Mouse (Mus musculus) 3T3-L1 (cell line): ENCODE measurements around the gene S100a11.
A peak's percentile ranks its signal among the peaks of the same experiment; 100 is the strongest.
"Not testable (repeated sequence)": the region's sequence is repeated elsewhere in the genome, so short reads cannot be mapped to it uniquely, and the experiment has no call there.

ENCODE experiments used
- DNase-seq: peaks from one replicate; pipeline ENCODE4 v3.0.0-alpha.2; 2015; ENCODE audit warnings: low read depth, low spot score

Gene S100a11

DNA sequence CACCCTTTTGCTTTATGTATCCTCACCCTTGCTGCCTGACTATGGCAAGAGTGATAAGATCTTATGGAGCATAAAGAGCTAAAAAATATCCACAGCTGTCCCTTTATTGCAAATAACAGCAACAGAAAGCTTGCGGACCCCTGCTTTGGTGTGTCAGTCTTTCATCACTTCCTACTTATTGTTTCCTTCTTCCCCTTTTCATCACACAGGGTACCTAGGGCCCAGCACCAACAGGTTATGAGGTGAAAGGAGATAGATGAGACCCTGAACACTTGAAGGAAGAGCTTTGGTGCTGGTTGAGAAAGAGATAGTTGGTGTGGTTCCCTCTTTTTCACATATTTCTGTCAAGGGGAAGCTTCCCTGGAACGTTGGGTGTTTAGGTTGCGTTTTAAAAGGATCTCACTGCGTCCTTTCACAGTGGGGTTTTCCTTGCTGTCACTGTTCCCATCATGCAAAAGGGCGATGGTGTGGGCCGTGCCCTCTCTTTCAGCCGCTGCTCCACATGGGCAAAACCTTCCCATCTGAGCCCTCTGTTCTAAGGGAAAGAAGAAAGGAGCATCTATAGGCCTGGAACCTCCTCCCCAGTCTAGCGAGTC lies 1.3 kb downstream of the S100a11 start:
- peak; percentile 52 for DNase-seq

DNA sequence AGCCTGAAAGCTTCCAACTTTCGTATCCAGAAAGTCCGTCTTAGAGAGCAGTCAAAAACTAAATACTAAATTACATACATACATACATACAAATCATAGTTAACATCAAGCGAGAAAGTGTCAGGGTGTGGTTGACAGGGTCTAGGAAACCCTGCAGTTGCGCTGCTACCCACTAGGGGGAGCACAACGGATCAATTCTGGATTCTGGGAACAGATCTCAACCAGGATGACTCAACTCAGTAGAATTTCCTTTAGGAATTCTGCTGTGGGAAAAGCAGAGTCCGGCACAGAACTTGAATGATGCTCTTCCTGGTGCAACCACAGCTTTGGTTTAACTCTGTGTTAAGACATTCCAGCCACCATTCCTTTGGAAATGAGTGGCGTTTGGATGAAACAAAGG lies 2.3 kb downstream of the S100a11 start:
- DNase-seq = peak; percentile 97

DNA sequence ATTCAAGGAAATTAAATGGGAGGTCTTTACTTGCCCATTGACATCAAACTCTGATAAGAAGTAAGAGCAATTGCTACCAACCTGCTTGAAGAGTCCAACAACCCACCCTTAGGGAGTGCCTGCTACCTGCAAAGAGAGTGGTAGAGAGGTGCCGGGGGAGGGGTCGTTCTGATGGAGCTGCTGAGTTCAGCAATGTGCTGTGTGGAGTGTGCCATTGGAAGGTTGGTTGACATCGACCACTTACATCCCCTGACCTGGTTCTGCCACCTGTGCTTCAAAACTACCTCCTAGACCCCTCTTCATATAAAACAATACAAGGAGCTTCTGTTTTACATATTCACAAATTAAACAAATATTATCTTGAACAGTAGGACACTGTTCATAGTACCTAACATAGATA lies 7.0 kb downstream of the S100a11 start:
- no peak for DNase-seq

DNA sequence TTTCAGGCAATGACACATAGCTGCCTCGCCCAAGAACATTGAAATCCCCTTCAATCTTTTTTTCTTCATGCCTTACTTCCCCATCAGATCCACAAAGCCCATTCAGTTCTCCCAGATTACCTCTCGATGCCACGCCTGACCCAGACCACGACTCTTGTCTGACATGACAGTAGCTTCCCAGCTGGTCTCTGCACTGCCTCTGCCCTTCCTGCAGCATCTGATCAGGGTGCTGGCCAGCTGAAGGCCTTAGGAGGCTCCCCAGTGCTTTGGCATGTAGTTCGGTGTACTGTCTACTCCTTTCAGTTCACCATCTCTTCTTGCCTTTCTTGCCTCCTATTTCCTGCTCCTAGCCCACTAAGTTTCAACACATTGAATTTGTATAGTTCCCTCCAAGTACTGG lies 8.5 kb downstream of the S100a11 start:
- no peak for DNase-seq

DNA sequence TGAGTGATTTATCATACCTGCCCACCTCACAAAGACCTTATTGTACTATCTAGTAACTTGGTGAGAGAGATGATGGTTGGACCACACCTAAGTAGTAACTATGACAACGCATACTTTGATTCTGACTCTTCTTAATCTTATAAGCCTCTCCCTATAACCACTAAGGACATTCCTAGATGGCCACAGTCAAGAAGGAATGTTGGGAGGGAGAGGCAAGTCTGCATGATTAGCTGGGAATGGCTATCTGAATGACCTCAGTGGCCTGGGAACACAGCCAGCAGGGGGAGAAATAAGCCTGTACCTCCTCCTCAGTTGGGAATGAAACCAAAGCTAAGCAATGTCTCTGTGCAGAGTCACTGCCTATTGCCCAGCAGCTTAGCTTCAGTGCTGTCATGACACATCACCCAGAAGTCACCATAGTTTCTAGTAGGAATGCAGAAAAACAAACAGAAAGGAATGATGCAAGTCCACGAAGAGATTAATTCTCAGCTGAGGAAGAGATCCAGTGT lies 16.8 kb downstream of the S100a11 start:
- DNase-seq = peak; percentile 99

DNA sequence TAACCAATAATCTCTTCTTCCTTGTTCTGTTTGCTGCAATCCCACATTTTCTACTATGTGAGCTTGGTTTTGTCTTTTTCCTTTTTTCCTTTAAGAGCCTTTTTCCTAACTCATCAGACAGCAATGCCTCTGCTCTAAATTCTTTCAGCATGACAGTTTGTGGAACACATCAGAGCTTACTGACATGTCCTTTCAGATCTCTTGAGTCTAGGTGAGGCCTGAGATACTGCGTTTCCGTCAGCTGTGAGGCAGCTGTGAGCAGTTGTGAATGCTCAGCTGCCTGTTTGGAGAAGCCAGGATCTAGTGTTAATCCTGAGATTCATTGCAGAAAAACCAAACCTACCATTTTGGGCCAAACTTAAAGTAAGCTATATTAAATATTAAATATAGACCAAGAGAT lies 18.2 kb downstream of the S100a11 start:
- peak; percentile 69 for DNase-seq

DNA sequence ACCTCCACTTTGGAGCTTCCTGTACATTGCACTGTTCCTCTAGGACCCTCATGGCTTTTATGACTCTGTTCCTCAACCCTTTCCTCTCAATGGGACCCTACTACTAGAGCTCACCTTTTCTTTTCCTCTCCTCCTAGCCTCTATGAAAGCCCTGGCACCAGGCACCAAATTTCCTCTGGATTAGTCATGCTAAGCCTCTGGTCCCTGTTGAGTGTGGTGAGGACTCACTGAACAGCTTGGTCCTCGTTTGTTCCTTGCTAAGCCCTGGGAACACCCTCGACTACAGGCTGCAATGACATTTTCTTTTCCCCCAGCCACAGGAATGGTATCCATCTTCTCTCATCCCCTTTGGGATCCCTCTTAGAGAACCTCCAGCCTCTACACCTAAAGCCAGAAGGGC lies 21.2 kb downstream of the S100a11 start:
- peak; percentile 72 for DNase-seq

- not testable (repeated sequence) for DNase-seq
These were observed 23.9 kb downstream of the S100a11 start for GRCm38 (mm10) chr3:93544170-93544569.

- DNase-seq = peak; percentile 93
These were observed 26.9 kb downstream of the S100a11 start for GRCm38 (mm10) chr3:93547099-93547648.

- DNase-seq = no peak
These were observed 27.7 kb downstream of the S100a11 start for GRCm38 (mm10) chr3:93547749-93548540.

DNA sequence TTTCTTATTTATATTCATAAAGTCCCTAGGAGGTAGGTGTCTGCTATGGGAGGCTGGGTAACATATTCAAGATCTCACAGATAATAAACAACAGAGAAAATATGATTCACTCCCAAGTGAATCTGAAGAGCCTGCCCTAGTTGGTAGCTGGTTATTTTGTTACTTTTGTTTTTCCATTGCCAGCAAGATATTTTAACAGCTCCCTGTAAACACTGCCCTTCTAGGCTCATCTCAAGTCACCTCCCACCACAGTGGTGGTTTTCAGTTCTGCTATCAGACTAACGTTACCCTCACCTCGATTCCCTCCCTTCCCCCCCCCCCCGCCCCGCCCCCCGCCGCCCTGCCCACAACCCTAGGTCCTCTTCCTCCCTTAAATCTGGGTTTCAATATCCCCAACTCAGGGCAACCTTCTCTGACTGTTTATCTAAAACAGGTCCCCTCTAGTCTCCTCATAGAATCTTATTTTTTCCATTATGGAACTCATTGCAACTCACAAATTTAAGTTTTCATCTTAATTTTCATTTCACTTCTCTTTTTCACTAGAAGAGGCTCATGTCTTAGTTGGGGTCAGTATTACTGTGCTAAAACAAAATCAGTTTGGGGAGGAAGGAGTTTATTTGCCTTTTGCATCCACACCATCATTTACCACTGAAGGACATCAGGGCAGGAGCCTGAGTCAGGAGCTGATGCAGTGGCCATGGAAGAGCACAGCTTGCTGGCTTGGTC lies 28.4 kb downstream of the S100a11 start:
- no peak for DNase-seq

GRCm38 (mm10) chr3:93549986-93550385 lies 29.7 kb downstream of the S100a11 start:
- no peak for DNase-seq

GRCm38 (mm10) chr3:93551950-93552901 lies 31.9 kb downstream of the S100a11 start:
- peak; percentile 71 for DNase-seq

DNA sequence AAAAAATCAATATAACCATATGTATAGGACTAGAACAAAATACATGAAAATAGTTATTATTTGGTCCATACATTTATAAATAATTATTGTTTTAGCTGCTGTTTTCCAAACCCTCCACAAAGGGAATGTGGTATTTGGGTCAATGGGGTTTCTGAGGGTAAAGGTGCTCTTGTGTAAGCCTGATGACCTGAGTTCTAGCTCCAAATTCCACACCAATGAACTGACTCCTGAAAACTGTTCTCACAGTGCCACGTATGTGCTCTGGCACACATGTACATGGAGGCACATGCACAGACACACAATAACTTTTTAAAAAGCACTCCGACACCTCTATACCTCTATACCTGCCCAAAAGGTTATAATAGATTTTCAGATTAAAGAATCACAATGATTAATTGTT lies 33.0 kb downstream of the S100a11 start:
- no peak for DNase-seq

DNA sequence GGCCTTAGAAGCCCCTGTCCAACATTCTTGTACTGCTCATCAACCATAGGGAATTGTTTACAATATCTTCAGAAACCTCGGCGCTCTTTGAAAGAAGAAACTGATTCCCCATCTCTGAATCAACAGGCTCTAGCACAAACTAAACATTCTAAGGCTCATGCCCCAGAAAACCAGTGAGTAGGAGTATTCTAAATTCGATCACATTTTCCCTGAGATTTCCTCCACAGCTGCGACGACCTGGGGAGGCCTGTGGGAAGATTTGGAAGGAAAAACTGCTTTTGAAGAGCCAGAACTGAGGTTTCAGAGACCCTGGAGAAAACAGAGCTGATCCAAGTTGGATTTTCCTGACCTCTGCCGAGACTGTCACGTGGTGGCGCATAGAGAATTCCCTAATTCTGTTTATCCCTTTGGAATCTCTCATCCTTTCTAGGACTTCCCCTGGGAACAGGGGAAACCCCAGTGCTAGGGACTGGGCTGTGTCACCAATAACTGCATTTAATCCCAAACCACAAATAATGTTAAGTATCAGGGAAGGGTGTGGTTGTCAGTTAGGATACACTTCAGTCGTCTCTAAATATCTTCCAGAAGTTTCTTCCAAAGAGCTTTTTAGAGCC lies 33.6 kb downstream of the S100a11 start:
- peak; percentile 46 for DNase-seq

- DNase-seq = peak; percentile 86
These were observed 34.2 kb downstream of the S100a11 start for GRCm38 (mm10) chr3:93554379-93554980.

DNA sequence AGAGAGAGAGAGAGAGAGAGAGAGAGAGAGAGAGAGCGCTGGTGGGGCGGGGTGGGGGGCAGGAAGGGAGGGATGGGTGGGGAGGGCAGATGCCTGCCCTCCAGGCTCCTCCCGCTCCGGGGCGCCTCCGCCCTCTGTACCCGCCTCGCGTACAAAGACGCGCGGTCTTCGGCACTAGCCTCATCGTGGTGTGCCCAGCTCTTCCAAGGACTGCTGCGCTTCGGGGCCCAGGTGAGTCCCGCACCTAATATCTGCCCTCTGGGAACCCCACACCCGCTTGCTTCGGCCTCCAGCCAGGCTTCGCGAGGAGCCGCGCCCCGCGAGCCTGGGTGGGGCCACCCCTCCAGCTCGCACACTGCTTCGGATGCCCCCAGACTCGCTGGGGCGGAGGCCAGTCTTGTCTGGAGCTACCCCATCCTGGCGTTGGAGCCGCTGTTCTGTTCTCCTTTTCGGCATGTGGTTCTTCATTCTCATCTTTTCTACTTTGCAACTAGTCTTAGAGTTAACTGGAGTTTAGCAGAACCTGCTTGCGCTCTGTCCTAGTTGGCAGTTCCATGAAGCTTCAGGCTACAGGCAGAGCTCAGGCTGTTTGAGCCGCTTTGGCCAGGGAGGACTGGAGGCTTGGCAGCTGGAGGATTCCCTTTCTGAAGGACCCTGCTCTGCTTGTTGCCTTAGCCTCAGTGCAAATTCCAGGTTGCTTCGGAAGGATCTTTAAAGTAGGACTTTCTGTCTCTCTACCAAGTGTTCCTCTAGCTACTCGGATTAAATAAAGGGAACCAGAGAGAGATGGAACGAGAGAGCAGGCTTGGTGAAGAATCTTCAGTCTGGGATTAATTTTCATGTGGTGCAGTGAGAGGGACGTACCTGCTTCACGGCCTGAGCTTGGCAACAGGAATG lies 34.9 kb downstream of the S100a11 start, which contains the start of gene S100a10:
Gene S100a10, plus strand, starts transcription at position 100 of the 897 bp plus-strand sequence.
- DNase-seq = peak; percentile 84

DNA sequence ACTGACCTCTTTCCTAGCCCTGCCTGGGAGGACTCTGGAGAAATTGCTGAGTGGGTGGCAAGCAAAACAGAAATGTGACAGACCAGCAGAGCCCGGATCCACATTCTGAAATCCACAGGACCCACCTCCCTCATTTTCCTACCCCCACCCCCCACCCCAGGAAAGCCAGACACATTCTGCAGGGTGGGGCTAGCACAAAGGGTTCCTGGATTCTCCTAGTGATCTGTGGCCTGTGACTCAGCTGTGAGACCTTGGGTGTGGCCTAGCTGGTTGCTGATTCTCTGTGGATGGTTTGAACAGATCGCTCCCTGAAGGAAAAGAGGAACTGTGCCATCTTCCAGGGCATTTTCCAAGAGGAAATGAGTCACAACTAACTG lies 35.6 kb downstream of the S100a11 start:
- DNase-seq = peak; percentile 98

DNA sequence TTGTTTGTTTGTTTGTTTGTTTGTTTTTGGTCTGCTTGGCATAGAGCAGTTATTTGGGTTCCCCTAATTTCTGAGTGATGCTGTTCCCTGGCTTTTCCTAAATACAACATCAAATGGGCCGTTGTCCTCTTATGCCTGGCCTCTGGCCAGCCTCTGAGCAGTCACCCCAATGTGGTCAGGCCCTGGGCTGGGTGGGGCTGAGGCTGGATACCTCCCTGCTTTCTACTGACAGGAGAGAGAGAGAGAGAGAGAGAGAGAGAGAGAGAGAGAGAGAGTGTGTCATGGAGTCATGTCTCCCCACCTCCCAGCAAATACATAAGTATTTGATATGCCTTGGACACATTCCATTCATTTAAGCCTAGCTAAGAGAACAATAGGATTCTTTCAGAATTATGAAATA lies 36.3 kb downstream of the S100a11 start:
- peak; percentile 83 for DNase-seq
